Mouse (Mus musculus) spleen, postnatal 36 days (tissue): ENCODE results near the gene Clpb.

Source experiments
- DNase-seq, 2 experiments: peaks; one replicate each; pipeline ENCODE4 v3.0.0; 2022; ENCODE audit warnings: low spot score in 2 of 2, mixed read lengths in 1 of 2

The Clpb gene

DNA sequence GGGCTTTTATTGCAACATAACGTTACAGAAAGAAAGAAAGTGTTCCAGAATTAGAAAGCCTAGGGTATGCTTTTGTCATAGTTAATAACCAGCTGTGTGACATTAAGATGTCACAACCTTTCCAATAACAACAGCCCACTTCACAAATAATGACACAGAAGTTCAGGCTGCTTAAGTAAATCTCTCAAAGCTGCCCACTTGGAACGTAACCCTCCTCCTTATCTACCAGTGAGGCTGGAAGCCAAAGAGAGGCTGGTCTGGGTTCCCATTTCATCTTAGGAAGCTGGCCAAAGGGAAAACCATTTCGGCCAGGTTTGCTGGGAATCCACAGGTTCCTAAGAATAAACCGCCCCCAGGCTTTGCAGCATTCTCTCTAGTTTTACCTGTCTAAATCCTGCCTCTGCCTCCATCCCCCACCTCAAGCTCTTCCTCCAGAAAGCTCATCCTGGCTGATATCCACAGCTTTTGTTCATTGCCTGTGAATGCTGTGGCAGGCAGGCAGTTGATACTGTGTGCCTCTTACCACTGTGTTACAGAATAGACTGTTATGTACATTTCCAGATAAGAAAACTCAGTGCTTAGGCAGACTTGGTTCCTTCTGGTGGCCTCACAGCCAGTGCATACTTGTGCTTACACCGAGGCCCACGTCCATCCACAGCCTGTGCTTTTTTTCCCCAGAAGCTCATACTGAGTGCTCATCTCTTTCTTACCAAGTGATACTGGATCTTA, 12.8 kb downstream of the Clpb start:
- DNase-seq: no peak

DNA sequence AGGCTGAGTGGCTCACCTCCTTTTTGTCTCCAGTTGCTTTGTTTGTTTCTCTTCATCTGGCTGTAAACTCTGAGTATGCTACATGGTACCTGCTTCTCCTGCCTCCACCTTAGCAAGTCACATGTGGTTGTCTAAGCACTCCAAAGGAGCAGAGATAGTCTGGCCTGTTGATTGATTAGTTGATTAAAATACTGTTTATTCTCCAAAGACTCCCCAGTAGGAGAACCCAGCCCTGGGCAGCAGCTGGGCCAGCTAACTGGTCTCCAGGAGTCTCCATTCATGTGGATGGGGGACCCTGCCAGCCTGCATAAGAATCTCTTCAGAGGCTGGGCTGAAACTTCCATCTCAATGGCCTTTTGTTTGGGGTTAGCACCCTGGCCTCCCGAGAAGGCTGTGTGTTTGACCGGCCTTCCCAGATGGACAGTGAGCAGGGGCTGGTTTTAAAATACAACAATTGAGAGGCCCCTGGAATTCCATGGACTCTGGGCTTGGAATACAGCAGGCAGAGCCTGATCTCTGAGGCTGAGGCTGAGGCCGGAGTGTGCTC, 13.4 kb downstream of the Clpb start:
- DNase-seq: no peak

DNA sequence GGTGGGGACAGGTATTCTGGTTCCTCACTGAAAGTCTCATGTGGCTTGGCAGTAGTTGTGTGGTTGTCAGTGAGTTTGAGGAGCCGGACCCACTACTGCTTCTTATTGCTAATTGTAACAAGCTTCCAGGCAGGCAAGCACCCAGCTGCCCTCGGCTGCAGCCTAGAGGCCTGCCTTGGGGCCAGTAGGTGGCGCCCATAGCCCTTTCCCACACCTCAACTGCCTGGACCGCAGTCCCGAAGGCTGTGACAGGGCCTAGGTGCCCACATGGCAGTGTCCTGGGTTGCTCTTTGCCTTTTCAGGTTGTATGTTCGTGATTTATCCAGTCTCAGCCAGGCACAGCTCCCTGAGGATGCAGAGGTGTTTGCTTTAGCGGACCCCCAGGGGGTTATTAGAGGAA, 16.2 kb downstream of the Clpb start:
- peak; percentile 54 for DNase-seq

DNA sequence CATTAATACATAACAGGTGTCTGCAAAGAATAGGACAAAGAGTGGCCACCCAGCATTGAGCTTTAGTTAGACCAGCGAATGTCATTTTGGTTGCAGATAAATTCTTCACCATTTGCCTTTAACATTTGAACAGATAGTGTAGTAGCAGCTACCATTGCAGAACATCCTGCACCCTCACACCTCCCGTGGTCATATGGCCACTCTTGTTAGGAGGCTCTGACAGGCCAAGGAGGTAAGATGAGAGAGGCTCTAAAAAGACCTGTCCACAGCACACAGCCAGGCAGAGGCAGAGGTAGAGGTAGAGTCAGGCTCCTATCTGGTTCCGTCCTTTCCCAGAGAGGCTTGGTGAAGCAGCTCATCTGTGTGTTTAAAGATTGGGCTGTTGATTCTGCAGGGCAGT, 17.5 kb downstream of the Clpb start:
- DNase-seq: no peak

DNA sequence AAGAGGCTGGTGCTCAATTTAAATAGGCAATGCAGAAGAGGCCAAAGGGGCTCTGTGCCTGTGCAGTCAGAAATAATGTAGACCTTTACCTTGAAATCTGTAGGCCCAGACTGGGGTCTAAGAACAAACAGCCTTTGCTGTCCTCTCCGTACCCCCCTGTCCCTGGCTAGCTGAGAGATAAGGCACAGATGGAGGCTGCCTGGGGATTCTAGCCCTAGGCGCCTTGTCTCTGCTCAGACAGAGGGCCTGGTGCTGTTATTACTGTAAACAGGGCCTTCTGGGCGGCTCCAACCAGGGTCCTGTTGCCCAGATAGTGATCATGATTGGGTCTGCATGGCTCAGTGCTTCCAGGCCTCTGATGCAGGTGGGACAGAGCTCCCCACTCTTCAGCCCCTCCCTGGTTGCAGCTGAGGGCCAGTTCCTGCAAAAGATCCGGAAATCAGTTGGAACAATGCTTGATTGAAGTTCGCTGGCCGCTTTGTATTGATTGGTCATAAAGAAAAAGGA, 18.2 kb downstream of the Clpb start:
- DNase-seq: no peak

DNA sequence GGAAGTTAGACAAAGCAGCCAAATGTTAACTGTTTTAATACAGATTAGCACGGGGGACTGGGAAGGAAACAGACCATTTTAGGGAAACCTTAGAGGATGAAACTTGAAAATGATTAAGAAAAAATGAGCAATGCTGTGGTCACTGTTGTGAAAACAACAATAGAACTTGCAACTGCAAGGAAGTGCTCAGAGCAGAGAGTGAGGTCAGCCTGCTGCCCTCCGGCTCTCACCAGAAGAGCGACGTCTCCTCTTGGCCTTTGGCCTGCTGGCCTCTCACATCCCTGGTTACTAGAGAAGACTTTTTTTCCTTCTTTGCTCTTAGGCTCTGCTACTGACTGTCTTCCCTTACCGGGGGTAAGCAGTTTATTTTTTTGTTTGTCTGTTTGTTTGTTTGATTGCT, 19.5 kb downstream of the Clpb start:
- DNase-seq: no peak

DNA sequence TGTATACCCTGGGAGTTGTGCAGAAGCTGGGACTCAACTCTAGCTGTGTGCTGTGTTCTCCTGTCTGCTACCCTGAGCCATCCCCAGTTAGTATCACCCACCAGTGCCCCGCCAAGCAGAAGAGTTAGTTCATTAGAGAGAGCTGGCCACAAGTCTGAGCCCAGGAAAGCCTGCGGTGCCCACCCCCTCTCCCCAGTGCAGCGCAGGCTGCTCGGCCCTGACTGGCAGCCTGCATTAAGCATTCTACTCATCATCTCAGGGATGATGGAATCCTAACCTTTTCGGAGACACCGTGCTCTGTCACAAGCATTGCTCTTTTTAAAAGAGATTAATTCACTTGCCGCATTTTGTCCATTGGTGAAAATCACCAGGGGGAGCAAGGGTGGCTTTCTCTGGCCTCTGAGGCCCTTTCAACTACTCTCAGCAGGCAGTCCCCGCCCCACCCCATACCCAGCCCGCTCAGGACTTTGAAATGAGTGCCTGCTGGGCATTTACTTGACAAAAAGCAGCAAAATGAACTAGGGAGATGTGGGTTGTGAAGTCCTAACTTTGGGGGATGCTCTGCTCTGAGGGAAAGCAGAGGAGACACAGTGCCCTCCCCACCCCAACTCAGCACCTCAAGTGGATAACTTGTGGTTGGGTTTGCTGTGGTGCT, 20.7 kb downstream of the Clpb start:
- DNase-seq: no peak

DNA sequence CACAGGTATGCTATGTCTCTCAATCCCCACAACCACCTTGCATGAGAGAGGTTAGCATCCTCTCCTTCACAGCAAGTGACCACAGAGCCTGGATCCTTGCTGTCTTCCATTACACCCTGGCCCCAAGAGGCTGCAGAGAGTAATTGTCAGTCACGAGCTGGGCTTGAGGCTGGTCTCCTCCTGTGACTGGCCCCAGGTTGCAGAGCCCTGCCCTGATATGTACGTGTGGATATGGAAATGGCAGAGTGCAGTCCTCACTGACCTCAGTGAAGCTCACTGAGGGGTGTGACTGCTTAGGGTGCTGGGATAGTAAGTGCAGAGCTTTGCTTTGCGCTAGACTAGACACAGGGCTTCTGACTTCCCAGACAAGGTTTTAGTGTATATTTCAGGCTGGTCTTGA, 21.2 kb downstream of the Clpb start:
- no peak for DNase-seq

DNA sequence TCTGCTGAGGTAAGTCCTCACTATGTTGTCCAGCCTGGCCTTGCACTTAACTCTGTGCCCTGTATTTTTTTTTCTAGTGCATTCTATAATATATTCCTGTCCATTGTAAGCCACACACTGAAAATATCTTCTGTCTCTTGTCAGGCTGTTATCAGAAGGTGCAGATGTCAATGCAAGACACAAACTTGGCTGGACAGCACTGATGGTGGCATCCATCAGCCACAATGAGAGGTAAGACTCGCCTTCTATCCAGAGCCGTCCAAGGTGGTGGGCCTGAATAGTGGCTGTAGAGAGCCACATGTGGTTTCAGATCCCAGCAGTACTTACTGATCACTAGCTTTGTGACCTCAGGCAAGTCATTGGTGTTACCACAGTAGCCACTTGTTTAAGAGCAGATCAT, 23.7 kb downstream of the Clpb start:
- no peak for DNase-seq

DNA sequence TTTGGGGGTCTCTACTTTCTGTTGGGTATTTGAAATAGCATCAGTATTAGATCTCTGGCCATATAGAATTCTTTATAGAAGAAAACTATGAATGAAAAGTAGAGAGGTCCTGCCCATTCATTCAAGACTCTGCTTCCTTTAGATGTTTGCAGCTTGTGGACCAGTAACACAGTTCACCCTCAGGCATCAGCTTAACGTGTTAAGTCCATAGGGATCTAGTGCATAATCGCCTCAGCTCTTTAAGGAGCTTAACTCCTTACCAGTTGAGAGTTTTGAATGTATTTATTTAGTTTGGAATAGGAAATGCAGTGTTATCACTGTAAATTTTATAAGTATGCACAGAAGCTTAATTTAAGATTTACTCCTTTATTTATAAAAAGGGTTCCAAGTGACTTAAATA, 27.0 kb downstream of the Clpb start:
- DNase-seq: no peak

DNA sequence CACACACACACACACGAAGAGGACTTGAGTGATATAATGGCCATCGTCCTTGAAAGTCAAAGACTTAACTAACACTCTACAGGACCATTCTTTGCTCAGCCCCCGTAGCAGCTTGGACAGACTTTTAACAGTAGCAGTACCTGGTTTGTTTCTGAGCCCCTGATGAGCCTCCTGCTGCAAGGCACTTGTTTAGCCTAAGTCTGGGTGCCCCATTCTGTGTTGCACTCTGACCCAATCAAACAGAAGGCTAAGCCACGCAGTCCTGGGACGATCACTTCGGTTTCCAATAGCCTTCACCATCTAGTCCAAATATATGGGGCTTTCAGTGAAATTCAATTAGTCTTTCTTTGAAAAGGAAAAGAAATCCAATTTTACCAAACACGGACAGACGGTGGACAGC, 28.4 kb downstream of the Clpb start:
- no peak for DNase-seq

DNA sequence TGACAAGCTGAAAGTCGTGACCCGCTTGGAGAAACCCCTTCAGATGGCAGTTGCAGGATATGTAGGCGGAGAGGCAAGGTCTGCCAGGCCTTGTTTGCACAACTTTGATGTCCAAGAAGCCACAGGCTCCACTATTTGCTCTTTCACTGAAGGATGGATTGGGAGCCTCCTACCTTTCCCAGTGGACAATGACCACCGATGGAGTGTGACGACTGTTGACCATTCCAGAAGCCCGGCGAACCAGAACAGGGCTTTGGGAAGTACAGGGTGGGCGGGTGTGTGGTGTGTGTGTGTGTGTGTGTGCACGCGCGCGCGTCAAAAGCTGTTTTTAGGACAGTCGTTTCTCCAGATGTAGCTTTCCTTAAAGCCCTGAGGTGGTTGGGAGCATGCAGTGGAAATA, 29.0 kb downstream of the Clpb start:
- no peak for DNase-seq

DNA sequence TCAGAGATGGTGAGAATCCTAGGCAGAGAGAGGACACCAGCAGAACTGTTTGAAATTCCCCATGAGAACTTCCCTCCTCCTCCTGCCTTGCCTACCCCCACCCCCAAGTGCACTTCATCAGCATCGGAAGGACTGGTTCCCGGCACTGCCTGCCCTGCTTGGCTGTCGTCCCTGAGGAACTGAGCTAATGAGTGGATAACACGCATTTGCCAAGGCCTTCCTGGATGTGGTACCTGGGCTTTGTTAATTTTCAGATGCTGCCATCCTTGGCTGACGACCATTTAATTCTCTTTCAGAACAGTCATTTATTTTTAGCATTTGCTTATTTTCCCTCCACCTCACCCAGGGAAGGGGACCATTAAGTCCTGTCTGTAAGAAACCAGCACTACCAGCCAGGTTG, 32.0 kb downstream of the Clpb start:
- DNase-seq: no peak

DNA sequence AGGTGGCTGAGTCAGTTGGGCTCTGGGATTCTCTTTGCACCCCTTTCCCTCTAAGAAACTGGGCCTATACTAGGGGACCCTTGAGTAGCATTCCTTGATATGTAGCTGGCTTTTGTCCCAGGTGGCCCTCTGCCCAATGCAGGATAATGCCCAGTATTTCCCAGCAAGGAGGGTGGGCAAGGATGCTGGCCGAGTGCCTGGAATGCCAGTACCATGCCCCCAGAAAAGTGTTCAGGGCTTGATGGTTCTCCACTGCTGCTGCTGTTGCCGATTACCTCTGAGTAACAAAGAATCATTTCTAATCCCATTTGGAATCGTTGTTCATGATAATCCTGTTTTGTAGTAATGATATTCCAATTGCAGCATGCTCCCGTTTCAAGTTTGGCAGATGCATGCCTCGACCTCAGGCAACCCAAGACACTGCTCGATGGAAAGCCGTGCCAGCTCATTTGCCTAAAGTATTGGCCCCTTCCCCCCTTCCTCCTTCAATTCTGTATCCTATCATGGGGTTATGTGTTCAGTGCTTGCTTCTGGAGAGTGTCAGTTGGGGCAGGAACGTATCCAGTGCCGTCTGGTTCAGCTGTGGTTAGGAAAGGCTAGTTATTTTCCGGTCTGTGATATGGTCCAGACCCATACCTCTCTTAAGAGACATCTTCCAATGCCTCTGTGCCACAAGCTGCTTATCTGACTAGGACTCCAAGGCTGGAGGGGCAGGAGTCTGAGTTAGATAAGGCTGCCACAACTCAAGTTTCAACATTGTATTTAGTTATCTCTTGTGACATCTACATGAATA, 33.7 kb downstream of the Clpb start:
- DNase-seq: no peak

DNA sequence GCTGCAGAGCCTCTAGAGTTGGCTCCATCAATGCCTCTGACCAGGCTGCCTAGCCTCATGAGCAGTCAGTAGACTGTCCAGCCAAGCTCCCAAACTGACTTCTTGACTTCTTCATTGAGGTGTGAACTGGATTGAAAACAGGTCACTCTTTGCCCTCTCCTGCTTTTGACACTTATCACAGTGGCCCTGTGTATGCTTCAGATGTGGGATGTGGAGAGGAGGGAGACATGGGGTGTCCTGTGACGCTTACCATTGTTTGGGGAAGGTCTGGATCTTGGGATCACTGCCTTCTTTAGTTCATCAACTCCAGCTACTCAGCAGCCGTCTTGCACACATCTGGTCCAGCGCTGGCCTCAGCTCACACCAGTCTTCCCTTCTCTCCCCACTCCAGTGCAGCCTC, 36.9 kb downstream of the Clpb start:
- DNase-seq: no peak

DNA sequence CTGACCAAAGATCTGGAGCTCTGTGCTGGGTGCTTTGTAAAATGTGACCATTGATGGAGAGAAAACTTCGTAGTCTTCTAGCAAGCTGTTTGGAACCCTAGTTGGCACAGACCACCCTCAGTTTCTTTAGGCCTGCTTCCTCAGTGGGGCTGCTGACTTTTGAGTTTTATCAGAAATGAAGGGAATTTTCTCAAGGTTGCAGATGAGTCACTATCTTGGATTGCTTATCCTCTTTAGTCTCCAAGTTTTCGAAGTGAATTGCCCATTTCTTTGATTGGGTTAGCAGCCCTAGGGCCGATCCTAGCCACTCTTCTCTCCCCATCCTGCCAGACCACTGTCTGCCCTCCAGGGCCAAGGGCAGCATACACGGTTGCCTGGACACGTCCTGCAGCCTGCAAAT, 39.3 kb downstream of the Clpb start:
- no peak for DNase-seq

DNA sequence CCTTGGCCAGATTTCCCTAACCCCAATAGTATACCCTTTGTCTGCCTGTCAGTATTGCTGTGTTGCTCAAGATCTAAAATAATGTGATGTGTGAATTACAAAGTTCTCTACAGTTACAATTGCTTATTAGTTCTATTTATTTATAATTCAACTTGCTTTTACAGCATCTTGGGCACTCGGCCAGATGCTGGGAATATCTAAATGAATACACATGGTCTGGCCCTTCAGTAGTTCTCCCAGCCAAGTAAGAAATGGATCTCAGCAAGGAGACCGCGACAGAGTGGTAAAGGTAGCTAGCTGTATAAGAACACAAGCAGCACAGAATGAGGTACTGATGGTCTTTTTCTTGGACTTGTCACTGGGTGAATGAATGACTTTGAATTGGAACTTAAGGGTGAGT, 46.2 kb downstream of the Clpb start:
- DNase-seq: no peak

DNA sequence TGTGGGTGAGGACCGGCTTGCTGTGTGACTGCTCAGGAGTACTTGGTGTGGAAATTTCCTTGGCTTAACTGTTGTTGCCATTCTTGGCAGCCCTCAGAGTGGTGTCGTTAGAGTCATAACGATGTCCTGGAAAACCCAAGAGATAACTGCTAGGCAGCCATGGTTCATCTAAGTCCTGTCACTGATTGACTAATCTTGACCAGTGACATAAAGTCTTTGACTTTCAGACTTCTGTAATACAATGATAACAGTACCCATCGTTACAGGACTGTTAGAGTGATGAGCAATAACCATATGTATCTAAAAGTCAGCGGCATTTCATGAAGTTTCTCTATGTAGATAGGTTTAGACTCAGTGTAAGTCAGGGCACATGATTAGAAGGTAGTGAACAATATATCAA, 46.8 kb downstream of the Clpb start:
- no peak for DNase-seq

DNA sequence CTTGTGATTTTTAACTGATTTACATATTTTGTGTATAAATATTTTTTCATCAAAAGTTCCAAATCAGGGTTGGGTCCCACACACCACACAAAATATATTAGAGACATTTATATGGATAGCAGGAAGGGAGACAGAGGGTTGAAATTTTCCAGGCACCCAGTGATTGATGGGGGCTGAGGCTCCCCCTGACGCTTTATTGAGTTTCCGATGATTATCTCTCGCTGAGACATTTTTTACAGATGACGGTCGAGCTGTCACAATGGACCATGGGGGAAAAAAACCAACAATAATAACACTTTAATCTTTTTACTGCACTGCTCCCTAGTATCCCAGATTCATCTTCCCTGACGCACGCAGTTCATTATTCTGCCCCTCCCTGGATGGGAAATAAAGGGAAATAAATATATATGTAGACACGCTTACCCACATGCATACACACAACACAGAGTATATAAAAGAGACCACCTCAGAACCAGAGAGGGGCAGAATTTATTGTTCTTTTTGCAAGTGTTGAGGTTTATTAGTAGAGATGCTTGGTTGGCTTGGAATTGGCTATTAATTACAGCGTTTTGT, 50.5 kb downstream of the Clpb start:
- no peak for DNase-seq

DNA sequence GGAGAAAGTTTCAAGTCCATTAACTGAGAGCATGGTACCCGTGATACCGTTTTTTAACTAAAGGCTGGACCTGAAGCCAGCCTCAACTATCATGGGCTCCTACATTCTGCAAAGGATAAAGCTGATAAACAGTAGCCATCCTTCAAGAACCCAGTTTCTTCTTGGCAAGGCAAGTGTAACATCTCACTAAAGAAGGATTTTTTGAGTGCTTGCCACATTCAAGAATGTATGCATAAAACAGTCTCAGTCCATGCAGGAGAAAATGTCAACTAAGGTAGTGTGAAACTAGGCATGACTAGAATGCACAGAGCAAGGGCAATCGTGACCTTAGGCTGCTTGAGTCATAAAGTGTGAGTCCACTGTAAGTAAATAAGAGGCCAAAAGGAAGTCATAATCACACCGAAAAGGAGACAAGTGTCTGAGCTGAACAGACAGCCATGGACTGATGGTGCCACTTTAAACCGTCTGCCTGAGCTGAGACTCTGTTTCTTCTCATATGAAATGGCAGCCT, 51.7 kb downstream of the Clpb start:
- no peak for DNase-seq

DNA sequence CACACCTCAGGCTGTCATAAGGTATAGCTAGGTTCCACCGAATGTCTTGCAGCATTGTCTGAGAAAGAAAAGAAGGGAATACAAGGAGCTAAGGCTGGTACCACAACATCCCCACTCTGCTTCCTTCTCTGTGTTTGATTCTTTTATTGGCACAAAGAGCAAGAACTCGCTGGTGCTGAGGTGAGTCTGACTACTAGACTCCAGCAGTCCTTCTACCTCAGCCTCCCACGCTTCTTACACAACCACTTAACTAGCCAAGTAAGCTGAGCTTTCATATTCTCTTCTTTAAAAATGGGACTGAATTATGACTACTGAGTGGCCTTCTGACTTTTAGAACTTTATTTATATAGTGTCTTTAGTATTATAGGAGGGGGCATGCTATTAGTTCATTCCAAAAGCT, 56.9 kb downstream of the Clpb start:
- DNase-seq: no peak

DNA sequence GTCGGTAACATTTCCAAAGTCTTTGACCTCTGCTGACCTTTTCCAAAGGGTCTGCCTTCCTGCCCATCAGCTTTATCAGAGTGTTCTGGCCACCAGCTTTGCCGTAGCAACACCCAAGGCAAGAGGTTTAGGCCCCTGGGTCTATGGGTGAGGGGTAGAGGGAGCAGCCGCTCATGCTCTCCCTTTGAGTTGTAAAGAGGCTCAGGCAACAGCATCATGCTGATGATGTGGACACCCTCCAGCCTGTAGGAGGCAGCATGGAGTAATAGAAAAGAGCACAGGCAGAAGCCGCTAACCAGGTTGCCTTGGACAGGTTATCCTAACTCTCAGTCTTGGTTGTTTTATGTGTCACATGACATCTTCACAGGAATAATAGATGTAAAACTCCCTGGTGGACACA, 61.6 kb downstream of the Clpb start:
- DNase-seq: peak; percentile 2 to 4
